ENCODE assay signal across 8 mouse cellular contexts in genomic region chr4:32238921-32239748, GRCm38 (mm10). TPM values are rescaled to one million over a fixed set of nuclear protein-coding genes. Genes with fewer than 3 reads are reported as not detected.
A peak's percentile ranks its signal among the peaks of the same experiment; 100 is the strongest.
DNase-seq lines count a peak whose midpoint lies in the region; ATAC-seq lines count a peak whose summit lies in the region.

No protein-coding gene starts in this region.

- H3K9ac ChIP-seq in hindbrain, embryonic 12.5 days = peak overlapping the region; percentile 98

- peak overlapping the region; percentile 82 for H3K4me2 ChIP-seq in hindbrain, embryonic 12.5 days (replicated peaks)

- H3K9me3 ChIP-seq in hindbrain, embryonic 12.5 days (replicated peaks) = no peaks in the 10 kb centered on the region

- DNase-seq in Muller cell, postnatal 12 days (ENCODE audit: inconsistent ontology term) = peak; percentile 86
- peak; percentile 70 for DNase-seq in cerebellum, adult 8-10 months
- peak; percentile 28 to 42 for DNase-seq in frontal cortex, postnatal 25 days (ENCODE audit: low spot score in 2 of 2)
- DNase-seq in left cerebral cortex, adult 8-10 months (ENCODE audit: low spot score in 2 of 2) = peak; percentile 39 to 50
- DNase-seq in right cerebral cortex, postnatal 10 days (ENCODE audit: low spot score in 2 of 2) = peak; percentile 72 to 74
- peak; percentile 62 to 70 for DNase-seq in urinary bladder, postnatal 36 days (ENCODE audit: low spot score in 2 of 2)

- peak overlapping the region; percentile 95 for H3K4me3 ChIP-seq in hindbrain, embryonic 12.5 days

- ATAC-seq in hindbrain, embryonic 12.5 days (ENCODE audit: low FRiP score) = peak; percentile 70
- ATAC-seq in megakaryocyte progenitor cell, adult 5-6 weeks (replicated peaks; ENCODE audit: poor library complexity) = peak; percentile 32

- WGBS in hindbrain, embryonic 12.5 days = under 1% methylated on average over 69 of the region's 100 CpGs

- peak overlapping the region; percentile 99 for H3K27ac ChIP-seq in hindbrain, embryonic 12.5 days

- H3K4me1 ChIP-seq in hindbrain, embryonic 12.5 days = peaks cover 44% of the 10 kb centered on the region

- no peaks in the 10 kb centered on the region for H3K36me3 ChIP-seq in hindbrain, embryonic 12.5 days

- H3K27me3 ChIP-seq in hindbrain, embryonic 12.5 days = no peaks in the 10 kb centered on the region; the same call in 1 of the 2 replicates

RNA-seq across cellular contexts. Expression of gene Bach2, which starts 0.5 kb away (rescaled TPM):
- polyA plus RNA-seq in hindbrain, embryonic 12.5 days (2016; fragmentation: Nextera tagmentation; extraction: Ambion mirVana) = 25.4 and 27.3 TPM in 2 replicates
- 10 to 100 TPM in 3 of 4 experiments, 1 to 10 TPM in 1; 9.6 to 22.4 (median 15.1) TPM for total RNA-seq in left cerebral cortex, adult 8-10 months (2022)
- 3.1 and 3.8 TPM in 2 replicates for total RNA-seq in megakaryocyte progenitor cell, adult 5-6 weeks (2015)
- total RNA-seq in megakaryocyte progenitor cell, adult 5-6 weeks (2017) = 0.37 and 0.61 TPM in 2 replicates

Comparison
In these comparisons a context has a peak if more than half of its experiments do, and no peak if none do; other contexts are left out.
1. Peak in every context shown above with its lines: DNase-seq, ATAC-seq, H3K4me3 ChIP-seq and H3K27ac ChIP-seq.
2. DNase-seq: peak in every context shown above with its lines; median percentile 86 in Muller cell, postnatal 12 days; 73 in right cerebral cortex, postnatal 10 days; 70 in cerebellum, adult 8-10 months; 66 in urinary bladder, postnatal 36 days; 44 in left cerebral cortex, adult 8-10 months; 35 in frontal cortex, postnatal 25 days.